Mouse (Mus musculus) G1E (cell line): Measurements from ENCODE around the gene Eefsec.

Experiments
- CTCF ChIP-seq: IDR thresholded peaks from 2 replicates; pipeline ENCODE4 v1.5.1; 2012; ENCODE audit warnings: low read depth, low read length, inconsistent platforms, mixed read lengths
- GATA1 ChIP-seq: IDR thresholded peaks from 2 replicates; pipeline ENCODE4 v1.6.1; 2012; ENCODE audit warnings: borderline replicate concordance, low read length, inconsistent platforms, mixed read lengths
- GATA2 ChIP-seq: IDR thresholded peaks from 2 replicates; pipeline ENCODE4 v1.6.1; 2012; ENCODE audit warnings: low read depth, low read length, inconsistent platforms, borderline replicate concordance
- POLR2AphosphoS5 ChIP-seq: IDR thresholded peaks from 2 replicates; pipeline ENCODE4 v1.6.1; 2012; ENCODE audit warnings: low read depth, low read length, inconsistent platforms; ENCODE audit not compliant: insufficient replicate concordance
- TAL1 ChIP-seq: conservative IDR thresholded peaks from 2 replicates; pipeline ENCODE4 v1.6.1; 2012; ENCODE audit warnings: low read depth, low read length, inconsistent platforms, mixed read lengths

DNA sequence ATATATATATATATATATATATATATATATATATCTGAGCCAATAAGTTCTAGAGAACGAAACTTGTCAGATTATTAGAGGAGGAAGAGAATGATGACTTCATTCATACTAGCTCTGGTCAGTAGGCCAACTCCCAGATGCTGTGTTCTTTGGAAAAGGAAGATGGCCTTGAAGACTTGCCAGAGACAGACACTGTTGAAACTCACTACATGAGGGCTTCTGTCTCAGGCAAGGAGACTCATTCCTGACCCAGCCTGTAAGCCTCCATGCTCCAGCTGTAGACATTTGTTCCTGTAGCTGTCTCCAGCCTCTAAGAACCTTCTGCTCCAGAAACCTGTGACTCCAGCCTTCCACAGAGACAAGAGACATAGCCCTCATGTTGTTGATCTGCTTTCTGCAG is 85.2 kb downstream of the Eefsec start:
- TF ChIP-seq GATA1 (no peak), CTCF (no peak), TAL1 (no peak), GATA2 (no peak), POLR2AphosphoS5 (no peak)
